Mouse (Mus musculus): ENCODE measurements at regions not wholly inside any gene's neighbourhood (a gene's known extent, or its start where the extent isn't known, plus 50 kb on each side); places are given as distances from the start of the nearest gene placed in this dataset.

GRCm38 (mm10) chr4:125203521-125203920 is 75.9 kb upstream of the Zc3h12a start:
- no peak for DNase-seq (ENCODE audit: low spot score)

GRCm38 (mm10) chr4:125201638-125202325 is 74.1 kb upstream of the Zc3h12a start:
- DNase-seq (ENCODE audit: low spot score): no peak

GRCm38 (mm10) chr4:125200762-125201161 is 73.1 kb upstream of the Zc3h12a start:
- no peak for DNase-seq (ENCODE audit: low spot score)

- DNase-seq (ENCODE audit: low spot score): no peak
Observed at GRCm38 (mm10) chr4:125199281-125199680, 71.6 kb upstream of the Zc3h12a start.

GRCm38 (mm10) chr4:125195901-125196435 is 68.3 kb upstream of the Zc3h12a start:
- DNase-seq (ENCODE audit: low spot score): no peak

- no peak for DNase-seq (ENCODE audit: low spot score)
Observed at GRCm38 (mm10) chr4:125194722-125195380, 67.2 kb upstream of the Zc3h12a start.

- DNase-seq (ENCODE audit: low spot score): no peak
Observed at GRCm38 (mm10) chr4:125194298-125194697, 66.7 kb upstream of the Zc3h12a start.

- DNase-seq (ENCODE audit: low spot score): no peak
Observed at GRCm38 (mm10) chr4:125191680-125192079, 64.0 kb upstream of the Zc3h12a start.

GRCm38 (mm10) chr4:125191010-125191409 is 63.4 kb upstream of the Zc3h12a start:
- no peak for DNase-seq (ENCODE audit: low spot score)

- DNase-seq (ENCODE audit: low spot score): no peak
Observed at GRCm38 (mm10) chr4:125189971-125190370, 62.3 kb upstream of the Zc3h12a start.

GRCm38 (mm10) chr4:125186246-125186645 is 58.6 kb upstream of the Zc3h12a start:
- DNase-seq (ENCODE audit: low spot score): no peak

- DNase-seq (ENCODE audit: low spot score): no peak
Observed at GRCm38 (mm10) chr4:125185076-125185475, 57.4 kb upstream of the Zc3h12a start.

GRCm38 (mm10) chr4:125180947-125181346 is 53.3 kb upstream of the Zc3h12a start:
- no peak for DNase-seq (ENCODE audit: low spot score)

- no peak for DNase-seq (ENCODE audit: low spot score)
Observed at GRCm38 (mm10) chr4:125178552-125178951, 50.9 kb upstream of the Zc3h12a start.

GRCm38 (mm10) chr4:125177666-125178065 is 50.0 kb upstream of the Zc3h12a start:
- no peak for DNase-seq (ENCODE audit: low spot score)
